Mouse (Mus musculus) liver, adult 2 months (tissue): ENCODE results near the gene Rasa3. TPM values are rescaled to one million over a fixed set of nuclear protein-coding genes. Genes with fewer than 3 reads are reported as not detected.
A peak's percentile ranks its signal among the peaks of the same experiment; 100 is the strongest.

Source experiments
- DNase-seq: peaks from one replicate; pipeline ENCODE4 v3.0.0-alpha.2; 2011; ENCODE audit warnings: low read depth, low spot score; ENCODE audit errors: extremely low read depth
- H3K27ac ChIP-seq: fragments of 200-500 bp; replicated peaks from 2 replicates; pipeline ENCODE4 v1.5.1; 2012; ENCODE audit warnings: low read depth, mild to moderate bottlenecking, control low read depth, inconsistent platforms, low read length; ENCODE audit not compliant: insufficient read depth
- H3K27me3 ChIP-seq: fragments of 200-500 bp; 2 replicates; pipeline ENCODE4 v1.6.1; 2012; ENCODE audit warnings: mild to moderate bottlenecking, moderate library complexity, low read length, inconsistent platforms; ENCODE audit not compliant: control insufficient read depth, insufficient read depth
- H3K36me3 ChIP-seq: fragments of 200-500 bp; 2 replicates; pipeline ENCODE4 v1.6.1; 2012; ENCODE audit warnings: low read length, inconsistent platforms; ENCODE audit not compliant: control insufficient read depth, insufficient read depth
- H3K4me1 ChIP-seq: fragments of 200-500 bp; 2 replicates; pipeline ENCODE4 v1.6.1; 2011; ENCODE audit warnings: low read length; ENCODE audit not compliant: control insufficient read depth, insufficient read depth
- H3K4me3 ChIP-seq: fragments of 200-500 bp; 2 replicates; pipeline ENCODE4 v1.5.1; 2011; ENCODE audit warnings: low read depth, mild to moderate bottlenecking, control low read depth, low read length, moderate library complexity; ENCODE audit not compliant: insufficient read depth
- H3K79me2 ChIP-seq: fragments of 200-500 bp; 2 replicates; pipeline ENCODE4 v1.6.1; 2012; ENCODE audit warnings: inconsistent platforms, mild to moderate bottlenecking, low read length, moderate library complexity; ENCODE audit not compliant: control insufficient read depth, insufficient read depth
- H3K9ac ChIP-seq: fragments of 200-500 bp; 2 replicates; pipeline ENCODE4 v1.6.1; 2012; ENCODE audit warnings: low read depth, mild to moderate bottlenecking, control low read depth, inconsistent platforms, low read length
- CTCF ChIP-seq: fragments of 200-500 bp; IDR thresholded peaks from 2 replicates; pipeline ENCODE4 v1.5.1; 2011; ENCODE audit warnings: low read depth, low read length, control low read depth
- POLR2A ChIP-seq: fragments of 200-500 bp; IDR thresholded peaks from 2 replicates; pipeline ENCODE4 v1.6.1; 2011; ENCODE audit warnings: low read length, control low read depth; ENCODE audit not compliant: insufficient read depth; ENCODE audit errors: extremely low read depth
- WGBS: fragments of 180-500 bp; shearing (Covaris S2); methylation state at CpG from one replicate; pipeline ENCODE4 v1.1.7; 2018; 5-methylcytosine and 5-hydroxymethylcytosine counted together
- polyA plus RNA-seq: library from polyadenylated mRNA; depleted of rRNA; stranded (reverse); fragments of >200 nt; gene quantifications from 2 replicates; pipeline ENCODE4 v1.2.3, GENCODE M21; 2012
- total RNA-seq: library from RNA; depleted of rRNA; stranded (reverse); fragments of >200 nt; gene quantifications from 2 replicates; pipeline ENCODE4 v1.2.3, GENCODE M21; 2014

Rasa3 gene
- total and polyA plus RNA-seq, 2 experiments: 6.6 to 10.3 TPM

- Histone ChIP-seq H3K79me2 (no peaks in the 10 kb centered on the region), H3K4me1 (0 out of 2 replicates have a peak, but pooled peaks cover 4% of the 10 kb centered on the region), H3K27me3 (no peaks in the 10 kb centered on the region), H3K4me3 (no peak overlapping the region), H3K27ac (no peak overlapping the region), H3K9ac (no peak overlapping the region), H3K36me3 (no peaks in the 10 kb centered on the region)
- WGBS: 98% methylated on average over 6 of the region's 6 CpGs
- DNase-seq: no peak
- TF ChIP-seq CTCF (peak; percentile 15; the same call in 1 of the 2 replicates), POLR2A (no peak)
Measured at GRCm38 (mm10) chr8:13595861-13596260, 81.5 kb downstream of the Rasa3 start.

GRCm38 (mm10) chr8:13594884-13595323, 82.5 kb downstream of the Rasa3 start:
- no peaks in the 10 kb centered on the region for H3K79me2 ChIP-seq
- H3K27ac ChIP-seq: no peak overlapping the region
- 81% methylated on average over 11 of the region's 11 CpGs for WGBS
- no peaks in the 10 kb centered on the region for H3K36me3 ChIP-seq
- TF ChIP-seq CTCF (no peak), POLR2A (no peak)
- H3K4me3 ChIP-seq: no peak overlapping the region
- H3K9ac ChIP-seq: no peak overlapping the region
- no peaks in the 10 kb centered on the region for H3K27me3 ChIP-seq
- DNase-seq: peak; percentile 37
- no peaks in the 10 kb centered on the region for H3K4me1 ChIP-seq

GRCm38 (mm10) chr8:13593340-13593739, 84.1 kb downstream of the Rasa3 start:
- Histone ChIP-seq H3K27ac (no peak overlapping the region), H3K79me2 (no peaks in the 10 kb centered on the region), H3K4me3 (no peak overlapping the region), H3K9ac (no peak overlapping the region), H3K36me3 (no peaks in the 10 kb centered on the region), H3K27me3 (no peaks in the 10 kb centered on the region), H3K4me1 (no peaks in the 10 kb centered on the region)
- TF ChIP-seq CTCF (no peak), POLR2A (no peak)
- 90% methylated on average over 8 of the region's 8 CpGs for WGBS
- DNase-seq: no peak

- H3K79me2 ChIP-seq: no peaks in the 10 kb centered on the region
- whole genome bisulfite sequencing: 92% methylated on average over 6 of the region's 6 CpGs
- no peak for DNase-seq
- H3K27me3 ChIP-seq: no peaks in the 10 kb centered on the region
- H3K4me1 ChIP-seq: no peaks in the 10 kb centered on the region
- no peak overlapping the region for H3K4me3 ChIP-seq
- no peak overlapping the region for H3K9ac ChIP-seq
- H3K36me3 ChIP-seq: no peaks in the 10 kb centered on the region
- TF ChIP-seq POLR2A: no peak
- no peak for TF ChIP-seq CTCF
- no peak overlapping the region for H3K27ac ChIP-seq
Measured at GRCm38 (mm10) chr8:13591246-13591645, 86.2 kb downstream of the Rasa3 start.

- DNase-seq: no peak
- no peak overlapping the region for H3K27ac ChIP-seq
- H3K4me3 ChIP-seq: no peak overlapping the region
- 70% methylated on average over 6 of the region's 6 CpGs for WGBS
- no peaks in the 10 kb centered on the region for H3K79me2 ChIP-seq
- H3K36me3 ChIP-seq: no peaks in the 10 kb centered on the region; the same call in 1 of the 2 replicates
- TF ChIP-seq POLR2A: no peak
- no peak for TF ChIP-seq CTCF
- H3K9ac ChIP-seq: no peak overlapping the region
- no peaks in the 10 kb centered on the region for H3K4me1 ChIP-seq
- no peaks in the 10 kb centered on the region for H3K27me3 ChIP-seq
Measured at GRCm38 (mm10) chr8:13589071-13589470, 88.3 kb downstream of the Rasa3 start.

GRCm38 (mm10) chr8:13584652-13585051, 92.8 kb downstream of the Rasa3 start:
- no peaks in the 10 kb centered on the region for H3K27me3 ChIP-seq
- H3K4me3 ChIP-seq: no peak overlapping the region
- no peaks in the 10 kb centered on the region for H3K4me1 ChIP-seq
- WGBS: 77% methylated on average over 8 of the region's 8 CpGs
- TF ChIP-seq CTCF (no peak), POLR2A (no peak)
- peaks cover 4% of the 10 kb centered on the region for H3K36me3 ChIP-seq
- no peak for DNase-seq
- H3K9ac ChIP-seq: no peak overlapping the region
- H3K27ac ChIP-seq: no peak overlapping the region
- H3K79me2 ChIP-seq: no peaks in the 10 kb centered on the region
